Mouse (Mus musculus) embryonic fibroblast, embryonic 13.5 days (primary cell): Measurements from ENCODE around the gene Emc8.

Experiments
- CTCF ChIP-seq: IDR thresholded peaks from 2 replicates; pipeline ENCODE4 v1.5.1; 2011; ENCODE audit warnings: mild to moderate bottlenecking, control low read depth, low read length, moderate library complexity, borderline replicate concordance; ENCODE audit not compliant: insufficient read depth
- POLR2A ChIP-seq: IDR thresholded peaks from 2 replicates; pipeline ENCODE4 v1.6.1; 2011; ENCODE audit warnings: low read depth, mild to moderate bottlenecking, control low read depth, low read length, moderate library complexity

DNA sequence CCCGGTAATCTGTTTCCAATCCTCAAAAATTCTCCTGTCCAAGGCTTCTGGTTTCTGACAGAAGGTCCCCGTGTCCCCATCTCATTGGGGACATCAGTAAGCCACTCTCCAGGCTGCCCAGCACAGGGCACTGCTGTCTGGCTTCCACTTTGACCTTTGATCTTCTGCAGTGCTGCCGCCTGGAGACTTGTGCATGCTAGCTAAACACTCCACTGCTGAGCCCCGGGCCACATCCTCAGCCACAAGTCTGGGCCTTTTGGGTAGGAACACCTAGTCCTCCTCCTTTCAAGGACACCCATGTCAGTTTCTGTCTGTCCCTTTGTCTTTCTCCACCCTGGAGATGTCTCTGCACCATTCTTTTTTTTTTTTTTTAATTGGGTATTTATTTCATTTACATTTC lies 24.6 kb upstream of the Emc8 start:
- TF ChIP-seq CTCF: no peak
- no peak for TF ChIP-seq POLR2A
